ENCODE assay signal across 22 mouse cellular contexts in genomic region chr2:167122737-167123136, GRCm38 (mm10). TPM values are rescaled to one million over a fixed set of nuclear protein-coding genes. Genes with fewer than 3 reads are reported as not detected.
DNase-seq lines count a peak whose midpoint lies in the region; ATAC-seq and TF ChIP-seq lines count a peak whose summit lies in the region.
"Had no signal": no experiment of that assay in that cellular context is flagged by ENCODE, and none has a peak within 500 bp of the region (broad histone marks: within the 10 kb centered on the region; RNA-seq: fewer than 3 reads in every experiment).

No protein-coding gene starts in this region.

- H3K9me3 ChIP-seq in lung, embryonic 14.5 days (ENCODE audit: low read depth, low read length), result no peaks in the 10 kb centered on the region
- no peaks in the 10 kb centered on the region for H3K9me3 ChIP-seq in neural tube, embryonic 13.5 days
- no peaks in the 10 kb centered on the region for H3K9me3 ChIP-seq in neural tube, embryonic 15.5 days (replicated peaks)
- H3K9me3 ChIP-seq: forebrain, embryonic 10.5 days; forebrain, embryonic 13.5 days; heart, embryonic 10.5 days; heart, embryonic 13.5 days had no signal

- no peaks in the 10 kb centered on the region for H3K36me3 ChIP-seq in lung, embryonic 14.5 days (ENCODE audit: insufficient read depth)
- H3K36me3 ChIP-seq in neural tube, embryonic 13.5 days, result no peaks in the 10 kb centered on the region
- H3K36me3 ChIP-seq in neural tube, embryonic 15.5 days, result no peaks in the 10 kb centered on the region
- H3K36me3 ChIP-seq: forebrain, embryonic 10.5 days; heart, embryonic 10.5 days; heart, embryonic 13.5 days had no signal

- no peaks in the 10 kb centered on the region for H3K27me3 ChIP-seq in lung, embryonic 14.5 days (ENCODE audit: insufficient read depth, low read length)
- no peaks in the 10 kb centered on the region for H3K27me3 ChIP-seq in neural tube, embryonic 13.5 days
- no peaks in the 10 kb centered on the region for H3K27me3 ChIP-seq in neural tube, embryonic 15.5 days (replicated peaks)
- H3K27me3 ChIP-seq: forebrain, embryonic 13.5 days had no signal

- no peak for DNase-seq in gastrocnemius, adult 2 months
- DNase-seq in gastrocnemius, postnatal 14 days, result no peak
- DNase-seq in kidney, postnatal 10 days, result peak; percentile 66
- DNase-seq in kidney, adult 18-20 months, result no peak
- DNase-seq in lung, embryonic 14.5 days, result peak; percentile 70
- DNase-seq in lung, postnatal 36 days, result no peak
- DNase-seq: cerebellum, adult 18-20 months; cerebellum, adult 9-10 months; cerebellum, postnatal 14 days; gastrocnemius, postnatal 25 days; heart, adult 18-20 months; heart, postnatal 14 days had no signal

- TF ChIP-seq CTCF in gastrocnemius, adult 2 months (IDR thresholded peaks at IDR 0.05), result no peak
- TF ChIP-seq CTCF in lung, embryonic 14.5 days (IDR thresholded peaks at IDR 0.05; ENCODE audit: low read depth), result no peak

- no peak overlapping the region for H3K4me3 ChIP-seq in gastrocnemius, adult 2 months
- no peak overlapping the region for H3K4me3 ChIP-seq in lung, embryonic 14.5 days (ENCODE audit: low read depth, low read length)
- no peak overlapping the region for H3K4me3 ChIP-seq in neural tube, embryonic 13.5 days
- H3K4me3 ChIP-seq in neural tube, embryonic 15.5 days (replicated peaks), result no peak overlapping the region
- H3K4me3 ChIP-seq: forebrain, embryonic 10.5 days; forebrain, embryonic 13.5 days; heart, embryonic 10.5 days; heart, embryonic 13.5 days had no signal

- no peak overlapping the region for H3K4me2 ChIP-seq in lung, embryonic 14.5 days
- H3K4me2 ChIP-seq in neural tube, embryonic 13.5 days, result no peak overlapping the region
- no peak overlapping the region for H3K4me2 ChIP-seq in neural tube, embryonic 15.5 days
- H3K4me2 ChIP-seq: forebrain, embryonic 13.5 days; heart, embryonic 13.5 days; hindbrain, embryonic 14.5 days had no signal

- WGBS in lung, embryonic 14.5 days, result 40% methylated on average over 6 of the region's 6 CpGs
- 63% methylated on average over 6 of the region's 6 CpGs for WGBS in neural tube, embryonic 13.5 days
- whole genome bisulfite sequencing in neural tube, embryonic 15.5 days, result 77% methylated on average over 6 of the region's 6 CpGs

- H3K9ac ChIP-seq in lung, embryonic 14.5 days, result no peak overlapping the region
- no peak overlapping the region for H3K9ac ChIP-seq in neural tube, embryonic 13.5 days
- no peak overlapping the region for H3K9ac ChIP-seq in neural tube, embryonic 15.5 days (replicated peaks)
- H3K9ac ChIP-seq: forebrain, embryonic 13.5 days; heart, embryonic 13.5 days; hindbrain, embryonic 14.5 days had no signal

- intact Hi-C loops in gastrocnemius, adult 2 months (cut with DNase I), result no loop called here
- intact Hi-C loops in gastrocnemius, postnatal 14 days (cut with DNase I; ENCODE audit: low total_unique reads), result no loop called here

- peak overlapping the region; percentile 88 for H3K27ac ChIP-seq in gastrocnemius, adult 2 months
- H3K27ac ChIP-seq in lung, embryonic 14.5 days (ENCODE audit: low read depth), result no peak overlapping the region
- peak overlapping the region; percentile 71 for H3K27ac ChIP-seq in neural tube, embryonic 13.5 days (replicated peaks)
- H3K27ac ChIP-seq in neural tube, embryonic 15.5 days (replicated peaks), result no peak overlapping the region
- H3K27ac ChIP-seq: forebrain, embryonic 10.5 days; heart, embryonic 10.5 days; heart, embryonic 13.5 days; hindbrain, postnatal 0 days had no signal

- peaks cover 4% of the 10 kb centered on the region; the same call in 1 of the 2 replicates for H3K4me1 ChIP-seq in lung, embryonic 14.5 days (ENCODE audit: insufficient read depth)
- peaks cover 58% of the 10 kb centered on the region for H3K4me1 ChIP-seq in neural tube, embryonic 13.5 days (replicated peaks)
- H3K4me1 ChIP-seq in neural tube, embryonic 15.5 days, result peaks cover 22% of the 10 kb centered on the region

- ATAC-seq in lung, embryonic 14.5 days (ENCODE audit: insufficient read depth), result no peak
- ATAC-seq in neural tube, embryonic 13.5 days (ENCODE audit: low read depth), result no peak
- ATAC-seq in neural tube, embryonic 15.5 days (ENCODE audit: low FRiP score), result no peak
- ATAC-seq: activated CD4-positive, CD25-positive, alpha-beta regulatory T cell, adult 4 months; forebrain, embryonic 13.5 days; forebrain, embryonic 16.5 days; hindbrain, postnatal 0 days had no signal

RNA-seq across cellular contexts. Expression of gene Znfx1, which starts 59.9 kb away (rescaled TPM):
- 10 to 100 TPM; 25.2 to 25.8 TPM for total RNA-seq in gastrocnemius, adult 2 months (2021)
- 10 to 100 TPM; 14.5 to 14.8 TPM for total RNA-seq in gastrocnemius, postnatal 14 days (2021)
- 7.0 and 8.9 TPM in 2 replicates for polyA plus RNA-seq in lung, embryonic 14.5 days (2014; fragmentation: Nextera tagmentation; extraction: Ambion mirVana)
- 7.9 and 8.0 TPM in 2 replicates for polyA plus RNA-seq in neural tube, embryonic 13.5 days (2015; fragmentation: Nextera tagmentation; extraction: Ambion mirVana)
- 8.4 and 8.8 TPM in 2 replicates for polyA plus RNA-seq in neural tube, embryonic 15.5 days (2015; fragmentation: Nextera tagmentation; extraction: Ambion mirVana)

Comparison
In these comparisons a context has a peak if more than half of its experiments do, and no peak if none do; other contexts are left out.
1. DNase-seq: peak in kidney, postnatal 10 days (single experiment) and lung, embryonic 14.5 days (single experiment); none in gastrocnemius, adult 2 months (single experiment), gastrocnemius, postnatal 14 days (single experiment), kidney, adult 18-20 months (single experiment) and lung, postnatal 36 days (single experiment).
2. H3K27ac ChIP-seq: peak in gastrocnemius, adult 2 months (single experiment) and neural tube, embryonic 13.5 days (single experiment); none in lung, embryonic 14.5 days (single experiment) and neural tube, embryonic 15.5 days (single experiment).